Mouse (Mus musculus) gastrocnemius, adult 2 months (tissue): ENCODE measurements around the gene Ei24. TPM values are rescaled to one million over a fixed set of nuclear protein-coding genes. Genes with fewer than 3 reads are reported as not detected.

ENCODE experiments used
- DNase-seq: peaks from one replicate; pipeline ENCODE4 v3.0.0; 2022
- H3K27ac ChIP-seq: fragments of 200-600 bp; 2 replicates; pipeline ENCODE4 v1.8.1; 2022; ENCODE audit warnings: mild to moderate bottlenecking
- H3K4me3 ChIP-seq: fragments of 200-600 bp; 2 replicates; pipeline ENCODE4 v1.8.1; 2022; ENCODE audit warnings: mild to moderate bottlenecking, moderate library complexity
- CTCF ChIP-seq: fragments of 200-600 bp; IDR thresholded peaks from 2 replicates; pipeline ENCODE4 v1.8.1; 2022; ENCODE audit warnings: antibody characterized with exemption, mild to moderate bottlenecking, moderate library complexity
- intact Hi-C: fragments of 180-260 bp; cut with DNase I; formaldehyde crosslinking; loops from one replicate; pipeline ENCODE4 v1.15.1; 2025
- total RNA-seq, 2 experiments: library from RNA; stranded (reverse); gene quantifications; 2 replicates each; pipeline ENCODE4 v1.2.3; 2021

The Ei24 gene
- total RNA-seq, 2 experiments from 2014 or later = 78.2 to 79.3 TPM

- DNase-seq = no peak
- intact Hi-C loops = no loop called here
- no peak overlapping the region for H3K27ac ChIP-seq
- no peak overlapping the region for H3K4me3 ChIP-seq
- TF ChIP-seq CTCF = no peak
Observed at GRCm38 (mm10) chr9:36808126-36808785, 11.1 kb upstream of the Ei24 start.

- Histone ChIP-seq H3K4me3 (no peak overlapping the region), H3K27ac (no peak overlapping the region)
- no peak for DNase-seq
- no peak for TF ChIP-seq CTCF
- intact Hi-C loops = no loop called here
Observed at GRCm38 (mm10) chr9:36805256-36805975, 8.2 kb upstream of the Ei24 start.

GRCm38 (mm10) chr9:36803926-36804325 is 6.7 kb upstream of the Ei24 start:
- intact Hi-C loops = no loop called here
- H3K4me3 ChIP-seq = no peak overlapping the region
- no peak for DNase-seq
- TF ChIP-seq CTCF = no peak
- no peak overlapping the region for H3K27ac ChIP-seq

- H3K4me3 ChIP-seq = no peak overlapping the region
- intact Hi-C loops = no loop called here
- no peak overlapping the region for H3K27ac ChIP-seq
- TF ChIP-seq CTCF = no peak
- DNase-seq = no peak
Observed at GRCm38 (mm10) chr9:36803386-36803785, 6.2 kb upstream of the Ei24 start.

- TF ChIP-seq CTCF = no peak
- Histone ChIP-seq H3K4me3 (no peak overlapping the region), H3K27ac (no peak overlapping the region)
- DNase-seq = no peak
- intact Hi-C loops = no loop called here
Observed at GRCm38 (mm10) chr9:36802951-36803350, 5.8 kb upstream of the Ei24 start.

GRCm38 (mm10) chr9:36801961-36802360 is 4.8 kb upstream of the Ei24 start:
- DNase-seq = no peak
- intact Hi-C loops = no loop called here
- Histone ChIP-seq H3K27ac (no peak overlapping the region), H3K4me3 (no peak overlapping the region)
- no peak for TF ChIP-seq CTCF

- no peak for TF ChIP-seq CTCF
- Histone ChIP-seq H3K4me3 (peak overlapping the region; percentile 100), H3K27ac (peak overlapping the region; percentile 96)
- intact Hi-C loops = loop anchor here (5.0 kb wide), 1 partner anchor 86 kb away; no protein-coding TSS in a partner anchor
- DNase-seq = no peak
Observed at GRCm38 (mm10) chr9:36796224-36796623, 969 bp downstream of the Ei24 start.

- Histone ChIP-seq H3K4me3 (no peak overlapping the region; the same call in 1 of the 2 replicates), H3K27ac (0 out of 2 replicates have a peak overlapping the region, but pooled peaks have one; percentile 2)
- intact Hi-C loops = loop anchor here (5.0 kb wide), 1 partner anchor 87 kb away; no protein-coding TSS in a partner anchor
- DNase-seq = no peak
- TF ChIP-seq CTCF = no peak
Observed at GRCm38 (mm10) chr9:36795556-36795955, 1.6 kb downstream of the Ei24 start.

GRCm38 (mm10) chr9:36794487-36794886 is 2.7 kb downstream of the Ei24 start:
- DNase-seq = no peak
- intact Hi-C loops = no loop called here
- no peak for TF ChIP-seq CTCF

GRCm38 (mm10) chr9:36792191-36792590 is 5.0 kb downstream of the Ei24 start:
- Histone ChIP-seq H3K4me3 (no peak overlapping the region), H3K27ac (no peak overlapping the region)
- TF ChIP-seq CTCF = no peak
- no peak for DNase-seq
- intact Hi-C loops = no loop called here

More at GRCm38 (mm10) chr9:36794487-36794886, 2.7 kb downstream of the Ei24 start:
- no peak overlapping the region for H3K27ac ChIP-seq
- no peak overlapping the region for H3K4me3 ChIP-seq

GRCm38 (mm10) chr9:36783921-36784320 is 13.3 kb downstream of the Ei24 start:
- no peak for TF ChIP-seq CTCF
- Histone ChIP-seq H3K27ac (no peak overlapping the region), H3K4me3 (no peak overlapping the region)
- intact Hi-C loops = no loop called here
- no peak for DNase-seq

- no peak for DNase-seq
- Histone ChIP-seq H3K27ac (peak overlapping the region; percentile 97), H3K4me3 (peak overlapping the region; percentile 87)
- no peak for TF ChIP-seq CTCF
- intact Hi-C loops = no loop called here
Observed at GRCm38 (mm10) chr9:36769048-36769413, 28.2 kb downstream of the Ei24 start.
